Mouse (Mus musculus) brain, adult 2 months (tissue): ENCODE data around the gene Anxa6.
A peak's percentile ranks its signal among the peaks of the same experiment; 100 is the strongest.

Experiments
- DNase-seq: peaks from one replicate; pipeline ENCODE4 v3.0.0; 2011; ENCODE audit warnings: low read depth, low spot score

Gene Anxa6

GRCm38 (mm10) chr11:55033040-55033660 is at the start of gene Anxa6:
Anxa6 (minus strand) TSS chr11:55033445.
- DNase-seq, result peak; percentile 92

GRCm38 (mm10) chr11:55081206-55081605 is 48.0 kb upstream of the Anxa6 start:
- no peak for DNase-seq

GRCm38 (mm10) chr11:55079180-55079579 is 45.9 kb upstream of the Anxa6 start:
- DNase-seq, result peak; percentile 17

GRCm38 (mm10) chr11:55078502-55078901 is 45.3 kb upstream of the Anxa6 start:
- DNase-seq, result no peak

- DNase-seq, result peak; percentile 84
These were observed 44.3 kb upstream of the Anxa6 start, which contains the start of gene Ccdc69 for GRCm38 (mm10) chr11:55077331-55078231. Ccdc69 (minus strand) TSS chr11:55078131.

- no peak for DNase-seq
These were observed 43.0 kb upstream of the Anxa6 start for GRCm38 (mm10) chr11:55076234-55076633.

- peak; percentile 90 for DNase-seq
These were observed 42.4 kb upstream of the Anxa6 start for GRCm38 (mm10) chr11:55075602-55076001.

GRCm38 (mm10) chr11:55073191-55073590 is 39.9 kb upstream of the Anxa6 start:
- DNase-seq, result no peak

GRCm38 (mm10) chr11:55072467-55072866 is 39.2 kb upstream of the Anxa6 start:
- DNase-seq, result no peak

GRCm38 (mm10) chr11:55071344-55071743 is 38.1 kb upstream of the Anxa6 start:
- no peak for DNase-seq

- DNase-seq, result no peak
These were observed 35.8 kb upstream of the Anxa6 start for GRCm38 (mm10) chr11:55069023-55069422.

GRCm38 (mm10) chr11:55066921-55067320 is 33.7 kb upstream of the Anxa6 start:
- no peak for DNase-seq

- no peak for DNase-seq
These were observed 29.6 kb upstream of the Anxa6 start for GRCm38 (mm10) chr11:55062856-55063255.

GRCm38 (mm10) chr11:55060802-55061201 is 27.6 kb upstream of the Anxa6 start:
- no peak for DNase-seq

GRCm38 (mm10) chr11:55057511-55057910 is 24.3 kb upstream of the Anxa6 start:
- no peak for DNase-seq

GRCm38 (mm10) chr11:55050837-55051510 is 17.7 kb upstream of the Anxa6 start:
- DNase-seq, result no peak

GRCm38 (mm10) chr11:55046600-55046999 is 13.4 kb upstream of the Anxa6 start:
- peak; percentile 43 for DNase-seq

- no peak for DNase-seq
These were observed 8.1 kb upstream of the Anxa6 start for GRCm38 (mm10) chr11:55041348-55041747.

GRCm38 (mm10) chr11:55039591-55039990 is 6.3 kb upstream of the Anxa6 start:
- DNase-seq, result peak; percentile 88

- DNase-seq, result no peak
These were observed 3.4 kb upstream of the Anxa6 start for GRCm38 (mm10) chr11:55036601-55037000.

- no peak for DNase-seq
These were observed 959 bp downstream of the Anxa6 start for GRCm38 (mm10) chr11:55032286-55032685.

GRCm38 (mm10) chr11:55031991-55032280 is 1.3 kb downstream of the Anxa6 start:
- no peak for DNase-seq
